Mouse (Mus musculus) embryonic facial prominence, embryonic 15.5 days (tissue): ENCODE results near the gene Sf3a3. TPM values are rescaled to one million over a fixed set of nuclear protein-coding genes. Genes with fewer than 3 reads are reported as not detected.
"Not testable (repeated sequence)": the region's sequence is repeated elsewhere in the genome, so short reads cannot be mapped to it uniquely, and the experiment has no call there.

Experiments
- ATAC-seq: fragments of 200-750 bp; cut with Nextera tagmentation; 2 replicates; pipeline ENCODE4 v1.8.0; 2017; ENCODE audit warnings: low read depth, moderate TSS enrichment; ENCODE audit not compliant: insufficient number of reproducible peaks, low FRiP score, low TSS enrichment
- H3K27ac ChIP-seq: fragments of 300-500 bp; sonication (generic); replicated peaks from 2 replicates; pipeline ENCODE4 v1.5.1; 2015; ENCODE audit warnings: mild to moderate bottlenecking, inconsistent platforms
- H3K27me3 ChIP-seq: fragments of 300-500 bp; sonication (generic); 2 replicates; pipeline ENCODE4 v1.6.1; 2015; ENCODE audit warnings: inconsistent platforms
- H3K36me3 ChIP-seq: fragments of 300-500 bp; sonication (generic); 2 replicates; pipeline ENCODE4 v1.6.1; 2015; ENCODE audit warnings: mild to moderate bottlenecking, inconsistent platforms
- H3K4me1 ChIP-seq: fragments of 300-500 bp; sonication (generic); 2 replicates; pipeline ENCODE4 v1.6.1; 2015; ENCODE audit warnings: inconsistent platforms
- H3K4me2 ChIP-seq: fragments of 300-500 bp; sonication (generic); replicated peaks from 2 replicates; pipeline ENCODE4 v1.6.1; 2015; ENCODE audit warnings: mild to moderate bottlenecking, inconsistent platforms
- H3K4me3 ChIP-seq: fragments of 300-500 bp; sonication (generic); replicated peaks from 2 replicates; pipeline ENCODE4 v1.5.1; 2015; ENCODE audit warnings: mild to moderate bottlenecking, inconsistent platforms
- H3K9ac ChIP-seq: fragments of 300-500 bp; sonication (generic); 2 replicates; pipeline ENCODE4 v1.6.1; 2015; ENCODE audit warnings: inconsistent platforms
- H3K9me3 ChIP-seq: fragments of 300-500 bp; sonication (generic); replicated peaks from 2 replicates; pipeline ENCODE4 v1.6.1; 2016; ENCODE audit warnings: inconsistent platforms
- WGBS: fragments of 180-500 bp; shearing (Covaris S2); methylation state at CpG from one replicate; pipeline ENCODE4 v1.1.7; 2015; 5-methylcytosine and 5-hydroxymethylcytosine counted together
- polyA plus RNA-seq: library from polyadenylated mRNA; unstranded; fragments of >200 nt; fragmentation: Nextera tagmentation; extraction: Ambion mirVana; gene quantifications from 2 replicates; pipeline ENCODE4 v1.2.1, GENCODE M21; 2015

Sf3a3 gene
- polyA plus RNA-seq, 1 experiment from 2014 or later, result 141 TPM

DNA sequence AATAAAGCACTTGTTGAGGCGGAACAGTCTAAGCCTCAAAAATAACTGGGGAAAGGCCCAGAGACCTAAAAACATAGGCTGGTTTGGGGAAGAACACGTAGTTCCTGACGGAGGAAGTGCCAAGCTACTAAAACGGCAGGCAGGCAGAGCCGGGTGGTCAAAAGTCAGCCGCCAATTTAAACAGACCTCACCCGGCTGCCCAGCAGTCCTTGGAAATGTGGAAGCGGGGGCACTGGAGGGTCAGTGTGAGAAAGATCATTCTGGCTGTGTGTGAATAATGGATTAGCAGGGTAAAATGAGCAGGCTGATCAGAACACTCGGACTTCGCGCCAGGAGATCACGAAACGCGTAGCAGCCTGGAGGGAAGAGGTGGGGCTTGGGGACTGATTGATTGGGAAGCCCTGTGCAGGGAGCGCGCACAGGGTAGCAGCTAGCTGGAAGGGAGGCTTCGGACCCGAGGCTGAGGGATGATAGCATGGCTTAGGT, 4.6 kb upstream of the Sf3a3 start:
- peak overlapping the region; percentile 52 for H3K4me2 ChIP-seq
- no peak for ATAC-seq
- peaks cover 16% of the 10 kb centered on the region for H3K36me3 ChIP-seq
- H3K9ac ChIP-seq, result no peak overlapping the region
- 2% methylated on average over 18 of the region's 18 CpGs for WGBS
- H3K27me3 ChIP-seq, result no peaks in the 10 kb centered on the region
- peak overlapping the region; percentile 96 for H3K27ac ChIP-seq
- H3K9me3 ChIP-seq, result no peaks in the 10 kb centered on the region
- peaks cover 54% of the 10 kb centered on the region for H3K4me1 ChIP-seq
- H3K4me3 ChIP-seq, result peak overlapping the region; percentile 36

DNA sequence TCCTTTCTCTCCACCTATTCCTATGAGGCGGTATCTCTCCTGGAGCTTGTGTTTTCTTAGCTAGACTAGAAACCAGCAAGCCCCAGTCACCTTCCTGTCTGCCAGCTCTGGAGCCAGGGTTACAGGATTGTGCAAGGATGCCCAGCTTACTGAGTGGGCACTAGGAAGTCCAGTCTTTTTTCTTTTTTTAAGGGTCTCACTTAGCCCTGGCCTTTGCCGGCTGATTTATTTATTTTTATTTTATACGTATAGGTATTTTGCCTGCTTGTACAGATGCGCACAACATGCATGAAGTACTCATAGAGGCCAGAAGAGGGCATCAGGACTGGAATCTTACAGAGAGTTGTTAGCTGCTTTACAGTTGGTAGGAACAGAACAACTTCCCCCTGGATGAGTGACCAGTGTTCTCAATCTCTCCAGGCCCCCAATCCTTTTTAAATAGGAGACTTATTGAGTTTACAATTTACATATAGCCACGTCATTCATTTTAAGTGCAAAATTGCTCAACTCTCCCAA, 3.7 kb upstream of the Sf3a3 start:
- 6% methylated on average over 5 of the region's 5 CpGs for WGBS
- ATAC-seq, result no peak
- H3K27me3 ChIP-seq, result no peaks in the 10 kb centered on the region
- H3K9me3 ChIP-seq, result no peaks in the 10 kb centered on the region
- peaks cover 14% of the 10 kb centered on the region for H3K36me3 ChIP-seq
- peaks cover 53% of the 10 kb centered on the region for H3K4me1 ChIP-seq
- no peak overlapping the region for H3K4me3 ChIP-seq
- H3K27ac ChIP-seq, result peak overlapping the region; percentile 96
- H3K4me2 ChIP-seq, result no peak overlapping the region
- H3K9ac ChIP-seq, result no peak overlapping the region

DNA sequence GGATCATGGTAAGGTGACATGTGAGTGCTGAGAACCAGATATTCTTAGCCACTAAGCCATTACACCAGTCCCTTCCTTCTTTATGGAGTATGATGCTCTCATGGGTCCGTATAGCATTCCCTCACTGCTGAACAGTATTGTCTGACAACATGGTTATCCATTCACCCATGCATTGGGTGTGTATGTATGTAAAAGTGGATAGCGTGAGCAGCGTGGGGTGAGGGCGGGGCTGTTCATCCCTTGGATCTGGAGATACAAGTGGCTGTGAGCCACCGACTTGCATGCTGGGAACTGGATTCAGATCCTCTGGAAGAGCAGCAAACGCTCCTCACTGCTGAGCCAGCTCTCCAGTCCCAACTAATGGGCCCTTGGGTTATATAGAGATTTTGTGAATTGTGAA, 2.0 kb upstream of the Sf3a3 start:
- Histone ChIP-seq H3K4me3 (no peak overlapping the region), H3K4me1 (peaks cover 48% of the 10 kb centered on the region), H3K27ac (no peak overlapping the region), H3K9ac (no peak overlapping the region), H3K9me3 (no peaks in the 10 kb centered on the region), H3K36me3 (peaks cover 12% of the 10 kb centered on the region; the same call in 1 of the 2 replicates), H3K27me3 (no peaks in the 10 kb centered on the region), H3K4me2 (no peak overlapping the region)
- ATAC-seq, result no peak
- WGBS, result 83% methylated on average over 6 of the region's 6 CpGs

DNA sequence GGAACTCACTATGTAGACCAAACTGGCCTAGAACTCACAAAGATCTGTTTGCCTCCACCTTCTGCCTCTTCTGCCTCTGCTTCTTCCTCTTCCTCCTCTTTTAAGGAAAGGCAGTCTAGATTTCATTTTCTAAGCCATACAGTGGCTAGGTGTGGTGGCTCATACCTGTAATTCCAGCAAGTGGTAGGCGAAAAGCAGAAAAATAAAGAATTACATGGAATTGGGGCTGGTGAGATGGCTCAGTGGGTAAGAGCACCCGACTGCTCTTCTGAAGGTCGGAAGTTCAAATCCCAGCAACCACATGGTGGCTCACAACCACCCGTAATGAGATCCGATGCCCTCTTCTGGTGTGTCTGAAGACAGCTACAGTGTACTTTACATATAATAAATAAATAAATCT, 726 bp upstream of the Sf3a3 start:
- Histone ChIP-seq H3K36me3 (peaks cover 25% of the 10 kb centered on the region), H3K4me1 (peaks cover 37% of the 10 kb centered on the region)
- not testable (repeated sequence) for H3K9me3 ChIP-seq, H3K9ac ChIP-seq, H3K27ac ChIP-seq, H3K27me3 ChIP-seq, H3K4me3 ChIP-seq, ATAC-seq, H3K4me2 ChIP-seq
- 58% methylated on average over 5 of the region's 5 CpGs for WGBS

DNA sequence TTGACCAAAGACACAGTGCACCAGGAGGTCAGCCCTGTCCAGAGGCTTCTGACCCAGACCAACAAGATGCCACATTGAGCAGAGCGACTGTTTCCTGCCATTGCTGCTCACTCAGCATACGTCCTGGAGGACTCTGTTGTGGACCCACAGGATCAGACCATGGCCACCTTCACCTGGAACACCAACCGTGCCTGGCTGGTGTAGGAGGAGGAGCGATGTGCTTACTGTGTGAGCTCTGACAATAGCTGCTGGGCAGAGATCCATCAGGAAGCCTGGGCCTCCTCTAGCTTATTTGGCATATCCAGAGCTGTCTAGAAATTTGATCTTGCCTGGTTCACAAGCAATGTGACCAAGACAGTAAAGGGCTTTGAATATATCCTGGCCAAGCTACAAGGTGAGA, 4.5 kb downstream of the Sf3a3 start:
- Histone ChIP-seq H3K36me3 (peaks cover 73% of the 10 kb centered on the region), H3K4me1 (peaks cover 17% of the 10 kb centered on the region), H3K27me3 (no peaks in the 10 kb centered on the region), H3K9ac (no peak overlapping the region), H3K4me2 (no peak overlapping the region), H3K27ac (no peak overlapping the region), H3K9me3 (no peaks in the 10 kb centered on the region), H3K4me3 (no peak overlapping the region)
- ATAC-seq, result no peak
- WGBS, result 98% methylated on average over 4 of the region's 4 CpGs

DNA sequence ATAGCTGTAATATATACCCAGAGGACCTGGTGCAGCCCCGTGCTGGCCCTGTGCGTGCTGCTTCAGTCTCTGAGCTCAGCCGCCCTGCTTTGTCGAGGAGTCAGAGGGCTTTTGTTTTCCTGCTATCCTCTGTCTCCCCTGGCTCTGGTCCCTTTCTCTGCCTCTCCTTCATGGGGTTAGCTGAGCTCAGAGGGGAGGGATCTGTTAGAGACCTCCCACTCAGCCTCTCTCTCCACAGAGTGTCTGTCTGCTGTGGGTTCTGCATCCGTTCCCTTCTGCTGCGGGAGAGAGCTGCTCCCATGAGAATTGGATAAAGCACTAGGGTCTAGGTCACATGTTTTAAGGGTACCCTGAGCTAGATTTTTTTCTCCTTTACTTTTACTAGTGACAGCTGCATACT, 11.5 kb downstream of the Sf3a3 start:
- 86% methylated on average over 6 of the region's 6 CpGs for WGBS
- H3K4me1 ChIP-seq, result no peaks in the 10 kb centered on the region
- peaks cover 95% of the 10 kb centered on the region for H3K36me3 ChIP-seq
- H3K4me2 ChIP-seq, result no peak overlapping the region
- H3K9me3 ChIP-seq, result no peaks in the 10 kb centered on the region
- no peak overlapping the region for H3K4me3 ChIP-seq
- no peaks in the 10 kb centered on the region for H3K27me3 ChIP-seq
- no peak overlapping the region for H3K9ac ChIP-seq
- H3K27ac ChIP-seq, result no peak overlapping the region
- ATAC-seq, result no peak

DNA sequence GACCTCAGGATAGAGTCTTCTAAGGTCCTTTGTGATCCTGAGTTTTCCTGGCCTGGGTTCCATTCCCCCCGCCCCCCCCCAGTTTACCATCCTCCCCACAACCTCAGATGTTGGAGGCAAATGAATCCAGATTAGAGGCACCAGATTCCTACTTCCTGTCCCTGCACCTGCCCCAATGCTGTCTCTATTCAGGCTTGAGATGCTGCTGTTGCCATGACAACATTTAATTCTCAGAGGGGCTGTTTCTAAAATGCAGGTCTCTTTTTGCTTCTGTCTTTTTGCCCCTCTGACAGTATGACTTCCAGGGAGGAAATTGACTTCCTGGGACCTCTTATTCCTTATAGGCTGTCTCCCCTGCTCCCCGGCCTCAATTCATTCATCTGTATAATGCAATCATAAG, 22.4 kb downstream of the Sf3a3 start:
- 68% methylated on average over 2 of the region's 2 CpGs for WGBS
- no peak overlapping the region for H3K4me2 ChIP-seq
- peaks cover 5% of the 10 kb centered on the region; the same call in 1 of the 2 replicates for H3K4me1 ChIP-seq
- H3K9me3 ChIP-seq, result no peaks in the 10 kb centered on the region
- H3K27me3 ChIP-seq, result no peaks in the 10 kb centered on the region
- no peak for ATAC-seq
- peaks cover 18% of the 10 kb centered on the region for H3K36me3 ChIP-seq
- H3K4me3 ChIP-seq, result no peak overlapping the region
- H3K9ac ChIP-seq, result no peak overlapping the region
- H3K27ac ChIP-seq, result no peak overlapping the region

DNA sequence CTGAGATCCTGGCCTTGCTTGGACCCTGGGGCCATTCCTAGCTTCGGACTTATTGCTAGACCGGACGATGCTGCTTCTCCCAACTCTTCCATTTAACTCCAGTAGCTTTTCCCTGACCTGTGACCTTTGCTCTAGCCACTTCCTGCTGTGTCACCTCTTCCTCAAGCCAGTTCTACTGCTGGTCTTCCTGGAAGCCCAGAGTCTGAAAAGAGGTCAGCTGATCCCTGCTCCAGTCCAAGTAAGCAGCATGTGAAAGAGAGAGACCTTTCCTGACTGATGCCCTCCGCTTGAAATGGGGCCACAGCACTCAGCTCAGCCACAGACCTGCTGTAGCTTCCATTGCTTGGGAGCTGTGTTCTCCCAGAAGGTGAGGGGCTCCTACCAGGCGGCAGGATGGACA, 22.9 kb downstream of the Sf3a3 start:
- H3K36me3 ChIP-seq, result peaks cover 13% of the 10 kb centered on the region
- H3K9ac ChIP-seq, result no peak overlapping the region
- no peak overlapping the region for H3K4me2 ChIP-seq
- H3K9me3 ChIP-seq, result no peaks in the 10 kb centered on the region
- no peak overlapping the region for H3K4me3 ChIP-seq
- H3K4me1 ChIP-seq, result peaks cover 8% of the 10 kb centered on the region
- no peak overlapping the region for H3K27ac ChIP-seq
- WGBS, result 65% methylated on average over 5 of the region's 5 CpGs
- no peak for ATAC-seq
- H3K27me3 ChIP-seq, result no peaks in the 10 kb centered on the region

DNA sequence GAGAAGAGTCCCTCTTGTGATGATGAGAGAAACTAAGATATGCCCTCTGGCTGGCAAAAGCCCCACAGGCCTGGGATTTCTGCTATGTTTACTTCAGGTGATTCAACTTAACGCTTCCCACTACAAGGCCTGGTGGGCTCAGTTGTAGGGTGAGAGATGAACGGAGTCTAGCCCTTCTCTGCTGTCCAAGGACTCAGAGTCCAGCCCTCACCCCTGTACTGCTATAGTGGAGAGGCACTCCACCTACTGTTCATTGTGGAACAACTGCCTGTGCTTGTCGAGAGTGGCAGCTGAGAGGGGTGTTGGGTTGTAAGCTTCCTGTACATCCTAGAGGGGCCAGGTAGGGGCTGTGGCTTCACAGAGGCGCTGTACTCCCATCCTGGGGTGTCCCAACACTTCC, 23.4 kb downstream of the Sf3a3 start:
- WGBS, result 62% methylated on average over 4 of the region's 4 CpGs
- Histone ChIP-seq H3K4me3 (no peak overlapping the region), H3K36me3 (peaks cover 8% of the 10 kb centered on the region), H3K4me2 (no peak overlapping the region), H3K4me1 (peaks cover 13% of the 10 kb centered on the region), H3K27me3 (no peaks in the 10 kb centered on the region), H3K27ac (no peak overlapping the region), H3K9ac (no peak overlapping the region), H3K9me3 (no peaks in the 10 kb centered on the region)
- no peak for ATAC-seq

DNA sequence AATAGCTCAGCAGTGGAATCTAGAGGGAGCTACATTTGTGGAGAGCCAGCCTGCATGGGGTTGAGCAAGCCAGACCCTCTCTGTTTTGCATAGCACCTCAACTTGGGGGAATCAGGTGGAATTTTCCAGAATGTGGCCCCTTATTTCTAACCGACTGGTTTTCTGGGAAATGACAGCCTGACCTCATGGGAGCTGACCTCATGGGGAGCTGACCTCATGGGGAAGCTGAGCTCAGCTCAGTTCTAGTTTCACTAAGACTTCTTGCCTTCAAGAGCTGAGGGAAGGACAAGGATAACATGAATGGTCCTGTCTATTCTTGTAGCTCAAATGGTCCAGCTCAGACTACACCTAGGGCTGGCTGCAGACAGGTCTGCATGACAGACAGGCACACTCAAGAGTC, 24.2 kb downstream of the Sf3a3 start:
- WGBS, result 68% methylated on average over 1 of the region's 1 CpGs
- no peaks in the 10 kb centered on the region for H3K36me3 ChIP-seq

DNA sequence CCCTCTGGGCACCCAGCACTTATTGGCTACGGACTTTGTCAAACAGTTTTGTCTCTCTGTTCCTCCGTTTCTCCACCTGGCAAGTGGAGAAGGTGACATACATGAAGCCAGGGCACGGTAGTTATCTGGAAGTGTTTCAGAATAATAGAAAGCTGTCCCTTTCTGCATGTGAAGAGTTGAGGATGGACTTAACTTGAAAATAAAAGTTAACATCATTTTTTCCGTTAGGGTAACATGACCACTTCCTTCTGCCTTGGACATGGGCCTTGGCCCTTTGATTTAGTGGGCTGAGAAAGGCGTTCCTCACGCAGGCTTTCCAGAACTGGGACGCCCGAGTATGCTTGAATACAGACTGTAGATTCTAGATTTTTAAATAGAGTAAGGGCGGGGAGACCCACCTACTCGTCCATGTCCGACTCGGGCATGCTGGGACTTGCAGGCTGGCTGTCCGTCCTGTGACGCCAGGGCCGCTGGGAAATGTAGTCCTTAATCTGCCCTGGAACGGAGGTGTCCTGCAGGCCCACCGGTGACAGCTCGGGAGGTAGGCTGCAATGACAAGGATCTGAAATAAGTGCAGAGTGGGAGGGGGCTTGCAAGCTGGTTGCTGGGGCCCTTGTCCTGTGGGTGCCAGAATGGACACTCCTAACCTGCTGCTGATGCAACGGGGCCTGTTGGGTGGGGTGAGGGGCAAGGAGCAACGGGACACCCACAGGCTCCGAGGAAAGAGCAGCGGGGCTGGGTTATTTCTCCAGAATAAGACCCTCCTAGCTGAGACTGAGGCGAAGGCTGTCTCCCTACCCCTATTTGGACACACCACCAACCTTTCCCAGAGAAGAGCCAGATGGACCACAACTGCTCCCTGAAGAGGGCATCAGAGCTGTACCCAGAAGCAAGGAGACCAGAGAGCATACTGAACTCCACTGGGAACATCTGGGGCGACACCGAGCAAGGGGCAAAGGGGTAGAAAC, 27.1 kb downstream of the Sf3a3 start, which contains the start of gene Inpp5b:
Gene Inpp5b, plus strand, starts transcription at position 475 of the 968 bp plus-strand sequence.
- no peaks in the 10 kb centered on the region for H3K9me3 ChIP-seq
- peak; percentile 81 for ATAC-seq
- peaks cover 11% of the 10 kb centered on the region; the same call in 1 of the 2 replicates for H3K36me3 ChIP-seq
- peaks cover 14% of the 10 kb centered on the region for H3K4me1 ChIP-seq
- WGBS, result 14% methylated on average over 25 of the region's 25 CpGs
- H3K4me2 ChIP-seq, result peak within 1 kb of the TSS; percentile 62
- H3K9ac ChIP-seq, result peak within 1 kb of the TSS; percentile 68
- H3K4me3 ChIP-seq, result peak within 1 kb of the TSS; percentile 62
- H3K27me3 ChIP-seq, result no peaks in the 10 kb centered on the region
- H3K27ac ChIP-seq, result no peak within 1 kb of the TSS; the same call in 1 of the 2 replicates

More for the DNA sequence above, 24.2 kb downstream of the Sf3a3 start:
- Histone ChIP-seq H3K4me1 (peaks cover 14% of the 10 kb centered on the region), H3K27ac (no peak overlapping the region), H3K9ac (no peak overlapping the region), H3K9me3 (no peaks in the 10 kb centered on the region), H3K4me2 (no peak overlapping the region), H3K4me3 (no peak overlapping the region), H3K27me3 (no peaks in the 10 kb centered on the region)
- no peak for ATAC-seq
